9 mouse cellular contexts compared by ENCODE assay signal in the genomic region with DNA sequence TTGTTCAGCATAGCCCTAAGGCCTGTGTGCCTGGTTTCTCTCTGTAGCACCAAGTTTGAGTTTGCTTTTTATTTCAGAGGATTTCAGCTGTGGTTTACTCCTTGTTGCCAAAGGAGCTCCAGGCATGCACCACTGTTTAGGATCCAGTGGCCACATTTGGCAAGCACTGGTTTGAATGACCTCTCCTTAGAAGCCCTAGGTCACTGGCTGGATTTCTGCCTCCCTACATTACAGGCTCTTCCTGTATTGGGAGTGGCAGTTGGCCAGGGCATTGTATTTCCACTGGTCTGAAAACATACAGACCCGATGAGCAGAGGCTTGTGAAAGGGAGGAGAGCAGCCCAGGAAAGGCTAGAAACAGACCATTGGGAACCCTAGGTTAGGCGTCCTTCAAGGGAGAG.
A peak's percentile ranks its signal among the peaks of the same experiment; 100 is the strongest.
DNase-seq lines count a peak whose midpoint lies in the region; ATAC-seq and TF ChIP-seq lines count a peak whose summit lies in the region.
"Had no signal": no experiment of that assay in that cellular context is flagged by ENCODE, and none has a peak within 500 bp of the region (broad histone marks: within the 10 kb centered on the region; RNA-seq: fewer than 3 reads in every experiment).

No protein-coding gene starts in this region.

- no peak overlapping the region for H3K4me3 ChIP-seq in midbrain, postnatal 0 days (ENCODE audit: low read depth, low read length)
- H3K4me3 ChIP-seq in midbrain, embryonic 15.5 days, result no peak overlapping the region

- ATAC-seq in midbrain, postnatal 0 days (ENCODE audit: low FRiP score), result no peak
- ATAC-seq in midbrain, embryonic 15.5 days (replicated peaks), result no peak

- H3K4me2 ChIP-seq in midbrain, postnatal 0 days (ENCODE audit: low read depth, low read length, poor library complexity, severe bottlenecking), result no peak overlapping the region
- no peak overlapping the region for H3K4me2 ChIP-seq in midbrain, embryonic 15.5 days

- H3K4me1 ChIP-seq in midbrain, postnatal 0 days (ENCODE audit: insufficient read depth, low read length), result no peaks in the 10 kb centered on the region
- H3K4me1 ChIP-seq in midbrain, embryonic 15.5 days, result no peaks in the 10 kb centered on the region; the same call in 1 of the 2 replicates

- no peak overlapping the region for H3K9ac ChIP-seq in midbrain, postnatal 0 days (replicated peaks; ENCODE audit: low read length, poor library complexity, severe bottlenecking)
- no peak overlapping the region for H3K9ac ChIP-seq in midbrain, embryonic 15.5 days

- peaks cover 17% of the 10 kb centered on the region for H3K36me3 ChIP-seq in midbrain, postnatal 0 days (ENCODE audit: insufficient read depth, low read length)
- H3K36me3 ChIP-seq in midbrain, embryonic 15.5 days (replicated peaks), result peaks cover 7% of the 10 kb centered on the region; the same call in 1 of the 2 replicates

- H3K9me3 ChIP-seq in midbrain, postnatal 0 days (ENCODE audit: low read length), result no peaks in the 10 kb centered on the region
- H3K9me3 ChIP-seq in midbrain, embryonic 15.5 days, result no peaks in the 10 kb centered on the region

- DNase-seq in adrenal gland, postnatal 36 days, result peak; percentile 19 to 22
- no peak for DNase-seq in adrenal gland, postnatal 4 days (ENCODE audit: low spot score in 2 of 2)
- peak; percentile 37 for DNase-seq in gastrocnemius, postnatal 10 days
- DNase-seq in heart, postnatal 4 days, result peak; percentile 49
- DNase-seq in lung, postnatal 25 days (ENCODE audit: low spot score), result peak; percentile 31
- DNase-seq in midbrain, postnatal 0 days (ENCODE audit: low spot score), result no peak
- DNase-seq in thymus, adult 18-20 months, result no peak
- DNase-seq: midbrain, embryonic 14.5 days had no signal

- no peak overlapping the region for H3K27ac ChIP-seq in midbrain, postnatal 0 days (ENCODE audit: low read depth, low read length)
- H3K27ac ChIP-seq in midbrain, embryonic 15.5 days, result no peak overlapping the region

- H3K27me3 ChIP-seq in midbrain, postnatal 0 days (ENCODE audit: insufficient read depth, low read length), result no peaks in the 10 kb centered on the region
- no peaks in the 10 kb centered on the region for H3K27me3 ChIP-seq in midbrain, embryonic 15.5 days (replicated peaks)

- TF ChIP-seq CTCF in midbrain, postnatal 0 days (IDR thresholded peaks at IDR 0.05), result no peak

- WGBS in midbrain, postnatal 0 days, result 68% methylated on average over 2 of the region's 2 CpGs
- WGBS in midbrain, embryonic 15.5 days, result 71% methylated on average over 2 of the region's 2 CpGs

Comparison
In these comparisons a context has a peak if more than half of its experiments do, and no peak if none do; other contexts are left out.
1. DNase-seq: peak in adrenal gland, postnatal 36 days (2 of 2), gastrocnemius, postnatal 10 days (single experiment), heart, postnatal 4 days (single experiment) and lung, postnatal 25 days (single experiment); none in adrenal gland, postnatal 4 days (0 of 2), midbrain, postnatal 0 days (single experiment) and thymus, adult 18-20 months (0 of 2).